Mouse (Mus musculus) MEL (cell line): Measurements from ENCODE around the gene Chd3. TPM values are rescaled to one million over a fixed set of nuclear protein-coding genes. Genes with fewer than 3 reads are reported as not detected.

ENCODE experiments used
- DNase-seq: peaks from one replicate; pipeline ENCODE4 v3.0.0; 2011; ENCODE audit warnings: low read depth, low spot score
- H3K27ac ChIP-seq: 2 replicates; pipeline ENCODE4 v1.5.1; 2012; ENCODE audit warnings: low read depth, mild to moderate bottlenecking, control low read depth, low read length, moderate library complexity; ENCODE audit not compliant: control insufficient read depth
- H3K27me3 ChIP-seq, 2 experiments: fragments of 150-350 bp in 1 of 2; sonication (generic) in 1 of 2; 2 replicates each; pipeline ENCODE4 v1.6.1; 2012; ENCODE audit warnings: low read length in 2 of 2, mild to moderate bottlenecking in 2 of 2, improper control_type of control experiment in 1 of 2, moderate library complexity in 1 of 2; ENCODE audit not compliant: insufficient read depth in 2 of 2, control insufficient read depth in 1 of 2
- H3K36me3 ChIP-seq, 2 experiments: 2 replicates each; pipeline ENCODE4 v1.6.1; 2012 to 2014; ENCODE audit warnings: low read length in 2 of 2, improper control_type of control experiment in 1 of 2, inconsistent platforms in 1 of 2, mild to moderate bottlenecking in 1 of 2; ENCODE audit not compliant: insufficient read depth in 2 of 2, control insufficient read depth in 1 of 2
- H3K4me1 ChIP-seq, 2 experiments: fragments of 150-350 bp in 1 of 2; sonication (generic) in 1 of 2; 2 replicates each; pipeline ENCODE4 v1.6.1; 2012; ENCODE audit warnings: low read length in 2 of 2, improper control_type of control experiment in 1 of 2, mild to moderate bottlenecking in 1 of 2; ENCODE audit not compliant: insufficient read depth in 2 of 2, control insufficient read depth in 1 of 2
- H3K4me3 ChIP-seq, 2 experiments: fragments of 150-350 bp in 1 of 2; sonication (generic) in 1 of 2; 2 replicates each; pipeline ENCODE4 v1.5.1; 2012; ENCODE audit warnings: low read depth in 2 of 2, low read length in 2 of 2, mild to moderate bottlenecking in 2 of 2, moderate library complexity in 2 of 2, control low read depth in 1 of 2, improper control_type of control experiment in 1 of 2; ENCODE audit not compliant: control insufficient read depth in 1 of 2, insufficient read depth in 1 of 2
- H3K79me2 ChIP-seq: 2 replicates; pipeline ENCODE4 v1.6.1; 2012; ENCODE audit warnings: mild to moderate bottlenecking, low read length, moderate library complexity; ENCODE audit not compliant: control insufficient read depth, poor library complexity, insufficient read depth
- H3K9ac ChIP-seq: 2 replicates; pipeline ENCODE4 v1.6.1; 2012; ENCODE audit warnings: low read depth, mild to moderate bottlenecking, control low read depth, low read length, moderate library complexity; ENCODE audit not compliant: control insufficient read depth, poor library complexity, severe bottlenecking
- H3K9me3 ChIP-seq: fragments of 150-350 bp; sonication (generic); replicated peaks from 2 replicates; pipeline ENCODE4 v1.6.1; 2012; ENCODE audit warnings: mild to moderate bottlenecking, low read length, improper control_type of control experiment, moderate library complexity; ENCODE audit not compliant: insufficient read depth
- CHD1 ChIP-seq: IDR thresholded peaks from 2 replicates; pipeline ENCODE4 v1.6.1; 2012; ENCODE audit warnings: low read depth, mild to moderate bottlenecking, inconsistent platforms, low read length, improper control_type of control experiment
- EP300 ChIP-seq, 2 experiments: IDR thresholded peaks; 2 replicates each; pipeline ENCODE4 v1.6.1; 2011; ENCODE audit warnings: improper control_type of control experiment in 2 of 2, low read length in 2 of 2, low read depth in 1 of 2, mild to moderate bottlenecking in 1 of 2
- HCFC1 ChIP-seq: IDR thresholded peaks from 2 replicates; pipeline ENCODE4 v1.6.1; 2012; ENCODE audit warnings: low read depth, mild to moderate bottlenecking, inconsistent platforms, low read length, improper control_type of control experiment, moderate library complexity
- KAT2A ChIP-seq: conservative IDR thresholded peaks from 2 replicates; pipeline ENCODE4 v1.6.1; 2012; ENCODE audit warnings: low read depth, low read length, improper control_type of control experiment, inconsistent platforms
- MAFK ChIP-seq: IDR thresholded peaks from 2 replicates; pipeline ENCODE4 v1.6.1; 2011; ENCODE audit warnings: low read depth, mild to moderate bottlenecking, low read length, improper control_type of control experiment, borderline replicate concordance
- MAZ ChIP-seq: IDR thresholded peaks from 2 replicates; pipeline ENCODE4 v1.6.1; 2012; ENCODE audit warnings: low read depth, mild to moderate bottlenecking, inconsistent platforms, low read length, improper control_type of control experiment
- MXI1 ChIP-seq: IDR thresholded peaks from 2 replicates; pipeline ENCODE4 v1.6.1; 2011; ENCODE audit warnings: mild to moderate bottlenecking, low read depth, low read length, improper control_type of control experiment
- MYB ChIP-seq: IDR thresholded peaks from 2 replicates; pipeline ENCODE4 v1.6.1; 2011; ENCODE audit warnings: mild to moderate bottlenecking, low read depth, low read length, improper control_type of control experiment
- MYC ChIP-seq: IDR thresholded peaks from 2 replicates; pipeline ENCODE4 v1.6.1; 2011; ENCODE audit warnings: low read depth, mild to moderate bottlenecking, low read length, improper control_type of control experiment, moderate library complexity
- NRF1 ChIP-seq: IDR thresholded peaks from 2 replicates; pipeline ENCODE4 v1.6.1; 2014; ENCODE audit warnings: low read depth, mild to moderate bottlenecking, inconsistent platforms, low read length, improper control_type of control experiment, moderate library complexity; ENCODE audit not compliant: poor library complexity, insufficient read depth, severe bottlenecking
- SMC3 ChIP-seq: IDR thresholded peaks from 2 replicates; pipeline ENCODE4 v1.6.1; 2011; ENCODE audit warnings: low read depth, low read length, improper control_type of control experiment
- TCF12 ChIP-seq: IDR thresholded peaks from 2 replicates; pipeline ENCODE4 v1.6.1; 2014; ENCODE audit warnings: low read depth, mild to moderate bottlenecking, inconsistent platforms, low read length, improper control_type of control experiment, moderate library complexity
- USF1 ChIP-seq: IDR thresholded peaks from 2 replicates; pipeline ENCODE4 v1.6.1; 2014; ENCODE audit warnings: low read depth, mild to moderate bottlenecking, inconsistent platforms, low read length, improper control_type of control experiment, moderate library complexity
- ZMIZ1 ChIP-seq: IDR thresholded peaks from 2 replicates; pipeline ENCODE4 v1.6.1; 2012; ENCODE audit warnings: low read depth, mild to moderate bottlenecking, inconsistent platforms, low read length, improper control_type of control experiment, moderate library complexity
- ZNF384 ChIP-seq: IDR thresholded peaks from 2 replicates; pipeline ENCODE4 v1.6.1; 2012; ENCODE audit warnings: low read depth, mild to moderate bottlenecking, inconsistent platforms, low read length, improper control_type of control experiment
- polyA plus RNA-seq, 2 experiments: library from polyadenylated mRNA; stranded (reverse) in 1 of 2; unstranded in 1 of 2; fragments of >175 nt in 1 of 2; fragments of >200 nt in 1 of 2; gene quantifications; 2 replicates each; pipeline versions ENCODE4 v1.2.1 to v1.2.4; 2012; ENCODE audit warnings: low replicate concordance in 2 of 2, low read depth in 1 of 2; ENCODE audit not compliant: insufficient read length in 2 of 2, insufficient read depth in 1 of 2, missing spikeins in 1 of 2
- total RNA-seq: library from RNA; depleted of rRNA; stranded (reverse); fragments of 300-350 nt; gene quantifications from 2 replicates; pipeline ENCODE4 v1.2.3, GENCODE M21; 2012

The Chd3 gene
- total and polyA plus RNA-seq, 3 experiments, result 37.3 to 84.9 TPM; not detected in 1

DNA sequence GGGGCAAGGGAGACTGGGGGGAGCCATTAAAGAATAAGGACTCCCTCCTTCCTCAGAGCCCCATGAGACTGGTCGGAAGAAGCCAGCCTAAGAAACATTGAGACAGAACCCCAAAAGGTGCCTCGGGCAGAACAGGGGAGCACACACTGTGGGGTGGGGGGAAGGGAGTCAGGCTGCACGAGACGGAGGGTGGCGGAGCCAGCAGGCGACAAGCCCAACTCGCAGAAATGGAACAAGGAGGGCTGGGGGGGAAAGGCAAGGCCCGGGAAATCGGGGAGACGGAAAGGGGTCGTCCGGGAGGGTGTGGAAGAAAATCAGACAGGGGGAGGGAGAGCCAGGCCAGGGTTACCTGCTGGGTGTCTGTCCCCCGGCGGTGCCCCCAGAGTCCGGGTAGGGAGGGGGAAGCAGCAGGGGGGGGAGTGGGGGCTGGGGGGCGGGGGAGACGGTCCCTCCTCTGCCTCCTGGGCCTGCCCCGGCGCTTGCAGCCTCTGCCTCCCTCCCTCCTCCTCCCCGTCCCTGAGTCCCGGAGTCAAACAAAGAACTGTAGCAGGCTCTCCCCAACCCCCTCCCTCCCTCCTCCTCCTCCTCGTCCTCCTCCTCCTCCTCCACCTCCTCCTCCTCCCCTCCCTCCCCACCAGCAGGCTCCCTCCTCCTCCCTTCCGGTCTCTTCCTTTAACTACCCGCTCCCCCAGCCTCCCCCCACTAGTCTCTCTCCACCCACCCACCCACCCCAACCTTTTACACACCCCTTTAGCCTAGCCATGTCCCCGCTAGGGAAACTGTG is 46.7 kb upstream of the Chd3 start (continued):
- TF ChIP-seq MAFK (no peak), MYC (no peak), ZNF384 (no peak), SMC3 (no peak)

DNA sequence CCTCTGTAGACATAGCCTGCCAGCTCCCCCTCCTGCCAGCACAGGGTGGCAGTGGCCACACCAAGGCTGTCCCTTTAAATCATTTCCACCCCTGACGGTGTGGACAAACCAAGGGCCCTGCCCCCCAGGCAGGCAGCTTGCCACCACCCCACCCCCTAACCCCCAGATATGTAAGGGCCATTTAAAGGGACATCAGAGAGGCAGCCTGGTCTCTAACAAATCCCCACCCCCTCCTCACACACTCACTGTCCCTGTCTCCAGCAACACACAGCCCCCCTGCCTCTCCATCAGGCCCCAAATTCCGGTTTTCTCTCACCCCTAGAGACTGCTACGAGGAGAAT is 46.1 kb upstream of the Chd3 start:
- Histone ChIP-seq H3K9me3 (no peaks in the 10 kb centered on the region), H3K9ac (peak overlapping the region; percentile 85), H3K79me2 (peaks cover 42% of the 10 kb centered on the region), H3K36me3 (peaks cover 0 to 26% of the 10 kb centered on the region in 2 experiments; a peak in 2 of 4 replicates), H3K27ac (peak overlapping the region; percentile 87)
- no peak for TF ChIP-seq MYB
- no peak for TF ChIP-seq USF1
- TF ChIP-seq EP300 (IDR thresholded peaks at IDR 0.05; ENCODE audit: low read depth in 1 of 2, low read length in 2 of 2), result peak in 1 of 2 experiments; percentile 3; a peak in 1 of 4 replicates
- TF ChIP-seq NRF1, result no peak
- no peak for TF ChIP-seq TCF12
- TF ChIP-seq HCFC1, result 0 out of 2 replicates have a peak, but pooled peaks have one; percentile 6
- 0 out of 2 replicates have a peak, but pooled peaks have one; percentile 68 for TF ChIP-seq MAZ
- TF ChIP-seq MXI1, result peak; percentile 61; the same call in 1 of the 2 replicates
- TF ChIP-seq KAT2A, result no peak
- TF ChIP-seq CHD1, result peak; percentile 46; the same call in 1 of the 2 replicates
- 0 out of 2 replicates have a peak, but pooled peaks have one; percentile 40 for TF ChIP-seq ZMIZ1
- TF ChIP-seq, all 39 proteins: peak for 6
- Histone ChIP-seq H3K4me1 (peaks cover 17 to 46% of the 10 kb centered on the region in 2 experiments), H3K4me3 (peak overlapping the region; percentile 75 to 90), H3K27me3 (no peaks in the 10 kb centered on the region)
- peak; percentile 55 for DNase-seq
